Mouse (Mus musculus) forebrain, embryonic 16.5 days (tissue): ENCODE measurements around the gene Etv2. TPM values are rescaled to one million over a fixed set of nuclear protein-coding genes. Genes with fewer than 3 reads are reported as not detected.

Source experiments
- ATAC-seq: fragments of 200-750 bp; cut with Nextera tagmentation; 2 replicates; pipeline ENCODE4 v1.8.0; 2017; ENCODE audit warnings: mild to moderate bottlenecking, moderate library complexity
- H3K27ac ChIP-seq: fragments of 300-500 bp; sonication (generic); 2 replicates; pipeline ENCODE4 v1.5.1; 2014; ENCODE audit warnings: low read length, control low read depth
- H3K27me3 ChIP-seq: fragments of 300-500 bp; sonication (generic); replicated peaks from 2 replicates; pipeline ENCODE4 v1.6.1; 2014; ENCODE audit warnings: low read length; ENCODE audit not compliant: control insufficient read depth, insufficient read depth
- H3K36me3 ChIP-seq: fragments of 300-500 bp; sonication (generic); 2 replicates; pipeline ENCODE4 v1.6.1; 2014; ENCODE audit not compliant: control insufficient read depth, insufficient read depth
- H3K4me1 ChIP-seq: fragments of 300-500 bp; sonication (generic); replicated peaks from 2 replicates; pipeline ENCODE4 v1.6.1; 2014; ENCODE audit warnings: low read length; ENCODE audit not compliant: control insufficient read depth, insufficient read depth
- H3K4me2 ChIP-seq: fragments of 300-500 bp; sonication (generic); 2 replicates; pipeline ENCODE4 v1.6.1; 2014; ENCODE audit warnings: mild to moderate bottlenecking, low read length, control low read depth
- H3K4me3 ChIP-seq: fragments of 300-500 bp; sonication (generic); replicated peaks from 2 replicates; pipeline ENCODE4 v1.5.1; 2014; ENCODE audit warnings: mild to moderate bottlenecking, low read length, control low read depth
- H3K9ac ChIP-seq: fragments of 300-500 bp; sonication (generic); replicated peaks from 2 replicates; pipeline ENCODE4 v1.6.1; 2014; ENCODE audit warnings: low read depth, low read length, control low read depth
- H3K9me3 ChIP-seq: fragments of 300-500 bp; sonication (generic); 2 replicates; pipeline ENCODE4 v1.6.1; 2016; ENCODE audit warnings: low read length; ENCODE audit not compliant: control insufficient read depth
- WGBS: fragments of 180-500 bp; shearing (Covaris S2); extraction: QIAGEN DNeasy Blood & Tissue Kit; methylation state at CpG from one replicate; pipeline ENCODE4 v1.1.7; 2014; 5-methylcytosine and 5-hydroxymethylcytosine counted together
- polyA plus RNA-seq: library from polyadenylated mRNA; unstranded; fragments of >200 nt; fragmentation: Nextera tagmentation; extraction: Ambion mirVana; gene quantifications from 2 replicates; pipeline ENCODE4 v1.2.1, GENCODE M21; 2015

Gene Etv2
- polyA plus RNA-seq, 1 experiment from 2014 or later = not detected

GRCm38 (mm10) chr7:30593579-30594509, 41.8 kb downstream of the Etv2 start:
- Histone ChIP-seq H3K36me3 (no peaks in the 10 kb centered on the region), H3K27ac (no peak overlapping the region), H3K9me3 (no peaks in the 10 kb centered on the region), H3K9ac (no peak overlapping the region), H3K4me3 (no peak overlapping the region), H3K27me3 (no peaks in the 10 kb centered on the region), H3K4me2 (no peak overlapping the region), H3K4me1 (peaks cover 6% of the 10 kb centered on the region; the same call in 1 of the 2 replicates)
- no peak for ATAC-seq
- WGBS = 74% methylated on average over 10 of the region's 10 CpGs

DNA sequence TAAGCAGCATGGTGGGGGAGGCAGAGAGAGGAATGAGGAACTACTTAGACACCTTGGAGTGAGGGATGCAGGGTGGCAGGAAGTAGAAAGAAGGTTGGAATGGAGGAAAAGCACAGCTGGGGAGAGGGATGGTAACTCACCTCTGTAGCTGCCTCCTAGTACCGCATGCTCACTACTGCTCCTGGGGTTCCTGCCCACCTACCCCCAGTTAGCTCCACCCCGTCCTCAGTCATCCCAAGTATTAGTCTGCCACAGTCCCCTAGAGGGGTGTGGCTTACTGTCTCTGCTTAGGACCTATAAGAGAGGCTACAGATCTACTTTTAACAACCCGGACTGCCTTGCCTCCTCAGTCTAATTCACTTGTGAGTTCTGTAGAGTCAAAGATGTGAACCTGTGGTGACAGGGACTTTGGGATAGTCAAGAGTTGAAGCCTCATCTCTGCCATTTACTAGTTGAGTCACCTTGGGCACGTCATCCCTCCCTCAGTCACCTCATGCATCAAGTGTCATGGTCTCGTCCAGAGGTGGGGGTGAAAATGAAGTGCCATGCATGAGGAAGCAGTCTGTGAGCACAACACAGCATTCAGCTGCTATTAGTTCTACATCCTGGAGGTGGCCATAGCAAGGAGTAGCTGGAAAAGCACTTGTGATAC, 42.8 kb downstream of the Etv2 start:
- WGBS = 58% methylated on average over 5 of the region's 5 CpGs
- Histone ChIP-seq H3K27ac (no peak overlapping the region), H3K4me3 (no peak overlapping the region), H3K27me3 (no peaks in the 10 kb centered on the region), H3K9me3 (no peaks in the 10 kb centered on the region), H3K4me1 (peaks cover 6% of the 10 kb centered on the region; the same call in 1 of the 2 replicates), H3K4me2 (no peak overlapping the region), H3K36me3 (no peaks in the 10 kb centered on the region), H3K9ac (no peak overlapping the region)
- no peak for ATAC-seq

DNA sequence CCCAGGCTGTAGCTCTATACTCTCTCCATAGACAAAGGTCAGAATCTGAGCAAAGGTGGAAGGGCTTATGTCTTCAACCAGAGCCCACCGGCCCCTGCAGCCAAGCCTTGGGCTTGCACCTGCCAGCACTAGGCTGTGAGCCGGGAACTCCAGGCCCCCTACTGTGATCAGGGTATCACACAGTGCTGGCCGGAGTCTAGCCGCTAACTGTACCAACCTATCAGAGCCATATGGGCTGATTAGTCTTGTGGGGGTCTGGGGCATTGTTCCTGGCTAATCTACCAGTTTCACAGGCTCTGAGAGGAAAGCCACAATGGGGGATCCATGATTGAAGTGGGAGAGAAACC, 44.1 kb downstream of the Etv2 start:
- Histone ChIP-seq H3K27me3 (no peaks in the 10 kb centered on the region), H3K4me3 (no peak overlapping the region), H3K36me3 (no peaks in the 10 kb centered on the region), H3K27ac (no peak overlapping the region), H3K9ac (no peak overlapping the region), H3K4me2 (no peak overlapping the region), H3K4me1 (peaks cover 19% of the 10 kb centered on the region), H3K9me3 (no peaks in the 10 kb centered on the region)
- no peak for ATAC-seq
- WGBS = 29% methylated on average over 4 of the region's 4 CpGs

GRCm38 (mm10) chr7:30590927-30591604, 44.6 kb downstream of the Etv2 start:
- H3K9me3 ChIP-seq = no peaks in the 10 kb centered on the region
- H3K4me2 ChIP-seq = no peak overlapping the region
- H3K4me3 ChIP-seq = no peak overlapping the region
- no peaks in the 10 kb centered on the region for H3K27me3 ChIP-seq
- no peak overlapping the region for H3K9ac ChIP-seq
- 93% methylated on average over 9 of the region's 9 CpGs for WGBS
- no peak overlapping the region for H3K27ac ChIP-seq
- no peak for ATAC-seq
- H3K36me3 ChIP-seq = no peaks in the 10 kb centered on the region
- H3K4me1 ChIP-seq = peaks cover 23% of the 10 kb centered on the region

- H3K9me3 ChIP-seq = no peaks in the 10 kb centered on the region
- H3K4me2 ChIP-seq = peak overlapping the region; percentile 77
- H3K27me3 ChIP-seq = no peaks in the 10 kb centered on the region
- WGBS = 30% methylated on average over 40 of the region's 40 CpGs
- peaks cover 23% of the 10 kb centered on the region for H3K4me1 ChIP-seq
- peak overlapping the region; percentile 99 for H3K9ac ChIP-seq
- ATAC-seq = peak; percentile 60
- peak overlapping the region; percentile 99 for H3K4me3 ChIP-seq
- peak overlapping the region; percentile 91 for H3K27ac ChIP-seq
- H3K36me3 ChIP-seq = peaks cover 5% of the 10 kb centered on the region; the same call in 1 of the 2 replicates
These were observed 46.0 kb downstream of the Etv2 start for GRCm38 (mm10) chr7:30589435-30590301.

- ATAC-seq = peak; percentile 94
These were observed 46.8 kb downstream of the Etv2 start, which contains the start of gene Kmt2b for GRCm38 (mm10) chr7:30588676-30589434. Gene Kmt2b (minus strand): TSS chr7:30588726.

GRCm38 (mm10) chr7:30587842-30588667, 47.6 kb downstream of the Etv2 start:
- H3K27me3 ChIP-seq = no peaks in the 10 kb centered on the region
- H3K9me3 ChIP-seq = no peaks in the 10 kb centered on the region
- H3K27ac ChIP-seq = peak overlapping the region; percentile 91
- under 1% methylated on average over 60 of the region's 67 CpGs for WGBS
- ATAC-seq = peak; percentile 39
- H3K36me3 ChIP-seq = peaks cover 20% of the 10 kb centered on the region
- peak overlapping the region; percentile 99 for H3K4me3 ChIP-seq
- H3K4me1 ChIP-seq = peaks cover 23% of the 10 kb centered on the region
- peak overlapping the region; percentile 83 for H3K4me2 ChIP-seq
- H3K9ac ChIP-seq = peak overlapping the region; percentile 99

More at GRCm38 (mm10) chr7:30588676-30589434, 46.8 kb downstream of the Etv2 start, which contains the start of gene Kmt2b:
- Histone ChIP-seq H3K9me3 (no peaks in the 10 kb centered on the region), H3K27ac (peak within 1 kb of the TSS; percentile 91), H3K9ac (peak within 1 kb of the TSS; percentile 99), H3K36me3 (peaks cover 13% of the 10 kb centered on the region), H3K27me3 (no peaks in the 10 kb centered on the region), H3K4me3 (peak within 1 kb of the TSS; percentile 99), H3K4me2 (peak within 1 kb of the TSS; percentile 83), H3K4me1 (peaks cover 23% of the 10 kb centered on the region)
- under 1% methylated on average over 48 of the region's 68 CpGs for WGBS
